Mouse (Mus musculus): ENCODE data around the gene Stam2.

Gene Stam2

GRCm38 (mm10) chr2:52647255-52647998, 94.7 kb downstream of the Stam2 start:
- peak; percentile 53 to 73 for DNase-seq

GRCm38 (mm10) chr2:52643657-52644056, 98.4 kb downstream of the Stam2 start:
- no peak for DNase-seq

All from cerebellum, postnatal 10 days (tissue).